Mouse (Mus musculus) splenic B cell, adult 2 months (primary cell): ENCODE results near the gene Pdlim5.

Source experiments
- DNase-seq: peaks from one replicate; pipeline ENCODE4 v3.0.0-alpha.2; 2011; ENCODE audit warnings: low read depth, low spot score
- H3K27me3 ChIP-seq: 2 replicates; pipeline ENCODE4 v1.6.1; 2012; ENCODE audit warnings: mild to moderate bottlenecking, low read length, moderate library complexity, mixed read lengths; ENCODE audit not compliant: control insufficient read depth, poor library complexity, insufficient read depth, severe bottlenecking
- H3K36me3 ChIP-seq: 2 replicates; pipeline ENCODE4 v1.6.1; 2012; ENCODE audit warnings: mild to moderate bottlenecking, low read length, moderate library complexity, mixed read lengths; ENCODE audit not compliant: control insufficient read depth, poor library complexity, insufficient read depth, severe bottlenecking

Pdlim5 gene

DNA sequence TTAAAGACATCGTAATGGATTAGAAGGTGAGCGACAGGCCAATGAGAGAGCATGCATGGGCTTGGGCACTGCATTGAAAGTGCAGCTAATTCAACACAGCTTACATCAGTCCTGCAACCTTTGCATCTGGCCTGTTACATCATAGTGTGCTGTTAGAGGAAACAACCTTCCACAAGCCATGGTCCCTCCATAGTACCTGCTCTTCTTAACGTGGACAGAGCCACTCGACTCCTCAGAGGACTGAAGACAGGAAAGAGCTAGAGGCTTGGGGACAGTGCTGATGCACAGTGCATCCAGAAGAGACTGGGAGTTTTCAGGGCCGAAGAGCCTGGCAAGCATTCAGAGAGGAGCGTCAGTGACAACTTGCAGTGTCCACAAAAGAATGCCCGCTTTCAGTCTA is 113.8 kb downstream of the Pdlim5 start:
- no peaks in the 10 kb centered on the region for H3K27me3 ChIP-seq
- no peak for DNase-seq
- H3K36me3 ChIP-seq: peaks cover 4% of the 10 kb centered on the region; the same call in 1 of the 2 replicates

DNA sequence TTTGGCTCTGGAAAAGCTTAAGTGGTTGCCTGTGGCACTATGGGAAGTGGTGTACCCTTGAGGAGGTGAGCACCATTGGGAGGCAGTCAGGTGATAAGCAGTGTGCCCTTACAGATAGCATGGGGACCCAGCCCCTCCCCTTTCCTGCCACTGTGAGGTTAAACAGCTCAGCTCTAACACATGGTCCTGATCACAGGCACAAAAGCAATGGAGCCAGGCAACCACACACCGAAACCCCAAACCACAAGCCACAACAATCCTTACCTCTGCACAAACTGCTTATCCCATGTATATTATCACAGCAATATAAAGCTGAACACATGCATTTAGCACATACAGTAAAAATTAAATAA is 114.4 kb downstream of the Pdlim5 start:
- Histone ChIP-seq H3K27me3 (no peaks in the 10 kb centered on the region), H3K36me3 (peaks cover 4% of the 10 kb centered on the region; the same call in 1 of the 2 replicates)
- DNase-seq: peak; percentile 39

DNA sequence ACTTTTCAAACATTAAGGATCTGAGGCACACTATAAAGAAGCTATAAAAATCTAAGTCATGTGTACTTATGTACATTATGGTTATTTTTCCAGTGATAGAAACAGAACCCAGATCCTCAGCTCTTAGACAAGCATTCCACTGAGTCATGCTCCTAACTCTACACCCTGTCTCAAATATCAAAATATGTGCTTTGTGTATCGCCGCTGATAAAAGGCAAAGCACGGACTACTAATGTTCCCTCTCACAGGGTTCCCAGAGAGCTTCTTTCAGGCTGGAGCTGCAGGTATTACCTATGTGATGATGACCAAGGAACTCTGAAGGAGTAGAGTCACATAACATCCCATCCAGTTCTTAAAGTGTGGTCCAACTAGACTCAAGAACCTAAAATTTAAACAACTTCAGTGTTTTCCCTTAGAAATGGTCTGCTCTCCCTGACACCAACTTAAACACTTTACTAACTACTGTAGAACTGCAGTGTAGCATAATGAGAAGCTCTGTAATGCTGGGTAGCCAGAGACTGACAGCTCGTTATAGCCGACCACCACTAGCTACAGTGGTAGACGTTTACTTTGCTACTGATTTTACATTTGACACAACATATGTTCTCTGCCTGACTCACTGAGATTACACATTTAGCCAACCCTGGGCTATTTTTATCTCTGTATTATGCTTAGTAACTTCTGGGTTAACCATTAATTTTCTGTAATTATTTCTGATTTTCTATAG is 115.0 kb downstream of the Pdlim5 start:
- H3K27me3 ChIP-seq: no peaks in the 10 kb centered on the region
- peaks cover 4% of the 10 kb centered on the region; the same call in 1 of the 2 replicates for H3K36me3 ChIP-seq
- DNase-seq: no peak

DNA sequence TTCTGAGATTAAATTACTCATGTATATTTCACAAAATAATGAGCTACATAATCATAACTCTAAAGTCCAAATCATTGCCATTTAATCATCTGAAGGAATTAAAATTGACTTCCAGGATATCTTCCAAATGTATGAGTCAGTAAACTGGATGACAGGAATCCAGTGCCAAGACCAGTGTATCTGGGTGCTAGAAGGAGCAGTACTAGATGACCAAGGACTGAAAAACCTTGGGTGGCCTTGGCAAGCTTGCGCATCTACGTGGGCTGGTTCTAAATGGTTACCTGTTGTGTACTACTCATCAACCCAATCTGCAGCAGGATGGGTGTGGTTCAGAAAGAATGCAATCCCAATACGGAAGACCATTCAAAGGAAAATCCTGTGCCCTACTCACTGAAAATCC is 116.5 kb downstream of the Pdlim5 start:
- H3K27me3 ChIP-seq: no peaks in the 10 kb centered on the region
- DNase-seq: no peak
- H3K36me3 ChIP-seq: peaks cover 8% of the 10 kb centered on the region

DNA sequence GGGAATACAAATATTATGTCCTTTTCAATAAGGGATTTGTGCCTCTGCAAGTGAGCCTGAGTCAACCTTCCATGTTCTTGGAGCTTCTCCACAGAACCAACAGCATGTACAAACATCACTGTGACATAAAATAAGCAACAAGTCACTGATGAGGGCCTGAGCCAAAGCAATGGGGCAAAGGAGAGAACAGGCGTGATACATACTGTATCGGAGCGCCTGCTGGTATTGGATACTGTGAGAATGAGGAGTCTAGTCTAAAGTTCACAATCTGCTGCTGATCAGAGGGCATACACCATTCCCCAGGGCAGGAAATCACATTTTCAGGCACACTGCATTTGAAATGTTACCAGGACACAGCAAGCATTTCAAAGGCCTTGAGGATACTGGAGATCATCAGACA is 119.0 kb downstream of the Pdlim5 start:
- peaks cover 8% of the 10 kb centered on the region for H3K36me3 ChIP-seq
- DNase-seq: no peak
- H3K27me3 ChIP-seq: no peaks in the 10 kb centered on the region

DNA sequence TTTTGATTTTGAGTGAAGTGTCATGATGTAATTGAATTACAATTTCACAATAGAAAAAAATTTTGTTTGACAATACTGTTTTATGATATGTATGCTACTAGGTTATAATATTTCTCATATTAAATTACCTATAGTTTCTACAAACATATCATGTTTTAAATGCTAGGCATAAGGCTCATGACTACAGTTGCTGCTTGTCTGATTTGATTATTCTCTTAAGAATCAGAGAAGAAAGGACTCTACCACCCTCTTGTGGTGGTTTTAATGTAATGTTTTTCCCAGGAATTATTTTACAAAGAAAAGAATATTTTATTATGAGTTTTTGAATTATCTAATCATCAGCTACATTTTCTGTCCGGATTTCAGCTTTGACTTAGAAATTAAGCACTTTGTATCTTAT is 120.5 kb downstream of the Pdlim5 start:
- Histone ChIP-seq H3K27me3 (no peaks in the 10 kb centered on the region), H3K36me3 (peaks cover 8% of the 10 kb centered on the region)
- DNase-seq: peak; percentile 50

DNA sequence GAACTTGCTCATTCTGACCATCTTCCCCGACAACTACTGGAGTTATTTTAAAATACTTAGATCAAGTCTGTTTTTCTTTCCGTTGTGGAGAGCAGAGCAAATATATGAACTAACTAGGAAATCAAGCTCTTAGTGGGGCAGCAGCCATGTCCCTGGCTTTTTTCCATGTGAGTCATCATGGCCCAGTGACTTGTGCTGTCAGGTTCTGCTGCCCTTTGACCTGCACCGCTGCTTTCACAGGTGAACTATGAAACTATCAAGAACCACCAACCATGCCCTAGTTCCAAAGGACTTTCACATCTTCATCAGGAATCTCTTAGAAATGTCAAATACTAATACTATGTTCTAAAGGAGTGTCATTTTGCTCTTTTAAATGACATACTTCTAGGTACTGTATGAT is 121.0 kb downstream of the Pdlim5 start:
- Histone ChIP-seq H3K36me3 (peaks cover 8% of the 10 kb centered on the region), H3K27me3 (no peaks in the 10 kb centered on the region)
- DNase-seq: no peak

DNA sequence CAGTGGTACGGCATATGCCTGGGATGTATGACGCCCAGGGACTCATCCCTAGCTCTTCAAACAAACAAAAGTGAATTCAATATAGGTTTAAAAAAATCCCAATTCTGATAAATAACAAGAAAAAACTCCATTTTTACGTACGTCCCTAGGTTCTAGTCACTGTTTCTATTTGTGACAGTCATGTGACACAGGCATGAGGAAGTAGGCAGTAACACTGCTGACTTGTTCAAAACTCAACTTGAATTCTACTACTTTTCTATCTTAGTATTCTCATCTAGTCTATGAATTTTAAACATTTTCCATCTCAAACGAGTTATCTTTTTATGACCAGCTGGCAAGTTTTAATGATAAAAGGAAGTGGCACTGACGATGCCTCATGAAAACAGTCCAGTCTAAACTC is 122.2 kb downstream of the Pdlim5 start:
- DNase-seq: peak; percentile 14

DNA sequence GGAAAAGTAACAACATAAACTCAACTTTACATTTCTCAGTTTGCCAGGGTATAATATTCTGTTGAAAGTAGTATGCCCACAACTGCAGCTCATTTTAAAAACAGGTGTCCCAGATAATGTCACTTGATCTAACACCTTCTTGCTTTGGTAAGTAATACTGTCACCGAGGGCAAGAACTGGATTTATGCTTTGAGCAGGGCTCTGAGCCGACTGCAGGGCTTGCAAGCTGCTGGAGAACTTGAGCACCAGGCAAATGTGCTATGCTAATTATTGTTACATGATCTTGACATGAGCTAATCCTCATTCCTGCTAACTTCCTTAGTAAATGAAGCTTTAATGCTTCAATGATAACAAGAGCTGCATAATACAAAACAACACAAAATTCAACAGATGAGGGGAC is 139.1 kb downstream of the Pdlim5 start:
- no peak for DNase-seq
- Histone ChIP-seq H3K36me3 (no peaks in the 10 kb centered on the region), H3K27me3 (no peaks in the 10 kb centered on the region)

More for the DNA sequence above, 122.2 kb downstream of the Pdlim5 start:
- no peaks in the 10 kb centered on the region for H3K27me3 ChIP-seq
- peaks cover 8% of the 10 kb centered on the region for H3K36me3 ChIP-seq

DNA sequence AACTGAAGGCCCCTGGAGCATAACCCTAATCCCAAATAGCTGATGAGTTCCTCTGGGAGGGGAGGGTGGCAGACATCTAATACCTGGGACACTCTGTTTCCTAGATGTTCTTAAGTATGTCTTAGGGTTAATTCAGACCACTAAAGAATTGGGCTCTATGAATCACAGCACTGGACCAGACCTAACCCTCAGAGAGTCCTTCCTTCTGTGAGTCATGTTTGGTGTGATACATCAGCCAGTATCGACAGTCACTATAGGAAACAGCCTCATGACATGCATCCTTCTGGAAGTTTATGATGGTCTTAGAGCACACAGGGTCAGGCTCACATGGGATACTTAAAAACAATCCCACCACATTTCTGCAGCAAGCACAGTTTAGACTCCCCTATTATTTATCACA is 143.4 kb downstream of the Pdlim5 start:
- DNase-seq: no peak
- H3K27me3 ChIP-seq: no peaks in the 10 kb centered on the region
- H3K36me3 ChIP-seq: no peaks in the 10 kb centered on the region

DNA sequence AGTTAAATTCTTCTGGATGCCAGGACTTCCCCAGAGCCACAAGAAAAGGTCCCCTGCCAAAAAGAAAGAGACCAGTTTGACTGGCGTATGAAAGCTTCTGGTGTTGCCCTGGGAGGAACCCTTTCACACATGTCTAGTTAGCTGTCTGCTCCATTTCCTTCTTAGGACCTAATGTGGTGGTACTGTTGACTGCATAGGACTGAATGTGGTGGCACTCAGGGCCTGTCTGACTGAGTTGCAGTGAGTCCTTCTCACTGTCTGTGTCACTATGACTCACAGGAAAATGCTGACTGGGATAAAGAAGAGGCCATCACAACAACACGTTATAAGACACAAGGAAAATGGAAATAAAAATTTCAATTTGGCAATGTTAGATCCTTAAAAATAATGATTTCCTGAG is 146.0 kb downstream of the Pdlim5 start:
- no peak for DNase-seq
- 0 out of 2 replicates have a peak, but pooled peaks cover 2% of the 10 kb centered on the region for H3K36me3 ChIP-seq
- no peaks in the 10 kb centered on the region for H3K27me3 ChIP-seq

DNA sequence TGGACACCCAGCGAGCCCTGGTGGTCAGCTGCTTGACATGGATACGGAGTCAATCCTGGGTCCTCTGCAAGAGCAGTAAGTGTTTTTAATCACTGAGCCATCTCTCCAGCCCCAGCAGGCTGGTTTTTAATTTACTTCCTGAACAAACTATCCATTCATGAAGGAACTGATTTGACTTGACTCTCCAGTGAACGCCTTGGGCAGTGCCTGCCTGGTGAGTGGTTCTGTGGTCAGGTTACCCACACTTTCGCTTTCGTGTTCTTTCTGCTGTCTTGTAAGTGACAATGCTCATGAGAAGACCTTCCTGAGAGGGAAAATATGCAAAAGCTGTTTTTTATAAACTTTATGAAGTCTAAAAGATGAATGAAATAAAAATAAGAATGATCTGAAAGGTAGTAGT is 152.2 kb downstream of the Pdlim5 start:
- Histone ChIP-seq H3K36me3 (peaks cover 6% of the 10 kb centered on the region; the same call in 1 of the 2 replicates), H3K27me3 (no peaks in the 10 kb centered on the region)
- DNase-seq: peak; percentile 57

DNA sequence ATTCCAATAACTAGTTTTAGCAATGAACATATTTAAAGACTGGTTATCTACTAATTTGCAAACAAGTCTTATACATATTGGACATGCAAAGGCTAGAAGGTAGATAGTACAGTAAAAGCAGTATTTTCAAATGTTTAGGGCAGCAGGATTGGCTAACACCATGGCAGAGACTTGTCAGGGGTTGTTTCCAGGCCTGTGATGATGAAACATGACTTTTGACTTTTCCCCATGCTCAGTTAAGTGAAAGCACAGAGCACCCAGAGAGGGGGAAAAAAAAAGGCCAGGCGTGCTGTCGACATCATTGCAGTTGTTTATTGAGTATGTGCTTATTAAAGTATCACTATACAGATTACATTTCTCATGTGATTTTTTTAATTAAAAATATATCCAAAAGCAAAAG is 156.2 kb downstream of the Pdlim5 start:
- no peak for DNase-seq

DNA sequence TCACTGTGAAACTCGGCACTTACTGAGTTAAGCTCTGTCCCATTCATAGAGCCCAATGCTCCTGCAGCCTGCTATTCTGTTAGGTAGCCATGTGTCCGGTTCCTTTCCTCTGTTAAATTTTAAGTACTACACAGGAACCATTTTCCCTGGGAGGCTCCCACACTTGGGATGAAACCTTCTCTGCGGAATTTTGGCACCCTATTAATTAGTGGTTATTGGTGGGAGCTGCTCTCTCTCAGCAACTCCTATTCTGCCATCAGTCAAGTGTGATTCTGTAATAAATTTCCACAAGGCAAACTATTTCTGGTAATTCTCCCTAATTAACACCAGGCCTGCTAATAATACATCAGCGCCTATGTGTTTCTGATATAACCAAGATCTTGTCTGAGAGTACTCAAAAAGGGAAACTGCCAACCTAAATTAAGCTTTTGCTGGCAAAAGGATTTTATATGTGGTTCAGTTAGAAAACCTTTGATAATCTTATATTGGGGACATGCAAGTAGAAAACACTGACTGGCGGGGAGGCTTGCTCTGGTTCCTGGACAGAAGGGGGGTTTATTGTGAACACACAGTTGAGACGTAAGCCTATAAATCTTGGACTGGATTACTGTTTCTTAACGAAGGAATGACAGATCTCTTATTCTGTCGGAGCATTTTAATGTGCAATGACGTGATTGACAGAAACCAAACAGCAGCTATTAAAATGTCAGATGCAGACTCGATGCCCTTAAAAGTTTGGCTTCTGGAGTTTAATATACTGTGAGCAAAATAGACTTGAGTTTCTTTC is 157.0 kb downstream of the Pdlim5 start:
- no peak for DNase-seq
- Histone ChIP-seq H3K27me3 (no peaks in the 10 kb centered on the region), H3K36me3 (peaks cover 5% of the 10 kb centered on the region; the same call in 1 of the 2 replicates)

More for the DNA sequence above, 156.2 kb downstream of the Pdlim5 start:
- Histone ChIP-seq H3K27me3 (no peaks in the 10 kb centered on the region), H3K36me3 (peaks cover 5% of the 10 kb centered on the region; the same call in 1 of the 2 replicates)

DNA sequence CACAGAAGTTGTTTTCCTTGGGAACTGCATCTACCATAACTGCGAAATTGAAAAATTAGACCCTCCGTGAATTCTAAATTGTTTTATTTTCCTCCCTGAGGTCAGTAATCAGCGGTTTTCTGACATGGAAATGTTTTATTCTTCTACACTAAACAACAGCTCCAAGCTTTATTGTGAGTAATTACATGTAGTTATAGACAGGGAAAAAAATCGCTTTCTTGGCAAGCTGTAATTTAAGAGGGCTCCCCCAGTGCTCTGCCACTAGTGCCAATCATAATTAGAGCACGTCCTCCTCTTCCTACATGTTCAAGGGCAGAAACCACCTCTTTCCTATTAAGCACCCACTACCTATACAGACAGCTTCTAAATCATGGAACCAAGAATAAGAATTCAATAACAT is 157.9 kb downstream of the Pdlim5 start:
- H3K27me3 ChIP-seq: no peaks in the 10 kb centered on the region
- DNase-seq: no peak
- peaks cover 5% of the 10 kb centered on the region; the same call in 1 of the 2 replicates for H3K36me3 ChIP-seq
